Mouse (Mus musculus): ENCODE results near the gene Ccdc144b.

- no peak for TF ChIP-seq ZC3H11A (IDR thresholded peaks at IDR 0.05; ENCODE audit: borderline replicate concordance, low read depth, low read length)
- no peak for TF ChIP-seq CHD2 (IDR thresholded peaks at IDR 0.05; ENCODE audit: low read depth, low read length)
Observed at GRCm38 (mm10) chr3:35963401-35963800, 89.9 kb downstream of the Ccdc144b start.
